Mouse (Mus musculus) lung, adult 2 months (tissue): ENCODE measurements around the gene Atp11a.

Experiments
- CTCF ChIP-seq: fragments of 200-500 bp; IDR thresholded peaks from 2 replicates; pipeline ENCODE4 v1.5.1; 2011; ENCODE audit warnings: mild to moderate bottlenecking, low read length, control low read depth; ENCODE audit not compliant: insufficient read depth
- POLR2A ChIP-seq: fragments of 200-500 bp; IDR thresholded peaks from 2 replicates; pipeline ENCODE4 v1.6.1; 2011; ENCODE audit warnings: low read depth, mild to moderate bottlenecking, control low read depth, low read length, borderline replicate concordance; ENCODE audit errors: extremely low read depth

- no peak for TF ChIP-seq CTCF
- no peak for TF ChIP-seq POLR2A
These were observed 43.4 kb downstream of the Atp11a start for GRCm38 (mm10) chr8:12800246-12800645.
